In genomic region chr1:64734771-64735750, GRCm38 (mm10) we compare ENCODE assay signal across 8 mouse cellular contexts. TPM values are rescaled to one million over a fixed set of nuclear protein-coding genes. Genes with fewer than 3 reads are reported as not detected.
DNase-seq lines count a peak whose midpoint lies in the region; ATAC-seq and TF ChIP-seq lines count a peak whose summit lies in the region.

No protein-coding gene starts in this region.

- 29% methylated on average over 58 of the region's 58 CpGs for WGBS in forebrain, embryonic 11.5 days
- 43% methylated on average over 58 of the region's 58 CpGs for WGBS in hindbrain, embryonic 15.5 days
- 81% methylated on average over 58 of the region's 58 CpGs for WGBS in liver, adult 2 months
- WGBS in neural tube, embryonic 11.5 days = 42% methylated on average over 58 of the region's 58 CpGs

- no peak for TF ChIP-seq POLR2A in brain, embryonic 14.5 days (IDR thresholded peaks at IDR 0.05; ENCODE audit: borderline replicate concordance, extremely low read depth, insufficient read depth, insufficient read length, poor library complexity, severe bottlenecking)
- no peak for TF ChIP-seq POLR2A in liver, adult 2 months (IDR thresholded peaks at IDR 0.05; ENCODE audit: extremely low read depth, insufficient read depth, low read length)

- peak; percentile 15; the same call in 1 of the 2 replicates for TF ChIP-seq CTCF in brain, embryonic 14.5 days (IDR thresholded peaks at IDR 0.05; ENCODE audit: borderline replicate concordance, extremely low read depth, insufficient read depth, insufficient read length)
- TF ChIP-seq CTCF in liver, adult 2 months (IDR thresholded peaks at IDR 0.05; ENCODE audit: low read depth, low read length) = no peak

- H3K4me1 ChIP-seq in forebrain, embryonic 11.5 days (replicated peaks; ENCODE audit: control insufficient read depth, insufficient read depth, low read length) = peaks cover 29% of the 10 kb centered on the region
- H3K4me1 ChIP-seq in hindbrain, embryonic 15.5 days (replicated peaks) = peaks cover 44% of the 10 kb centered on the region
- H3K4me1 ChIP-seq in liver, adult 2 months (ENCODE audit: control insufficient read depth, insufficient read depth, low read length) = peaks cover 11% of the 10 kb centered on the region
- peaks cover 26% of the 10 kb centered on the region for H3K4me1 ChIP-seq in neural tube, embryonic 11.5 days (ENCODE audit: control insufficient read depth, insufficient read depth, low read length)

- DNase-seq in adrenal gland, adult (ENCODE audit: inconsistent age in 2 of 2, low spot score in 1 of 2) = peak; percentile 67 to 84
- DNase-seq in brain, embryonic 14.5 days (ENCODE audit: low read depth) = peak; percentile 58
- peak; percentile 75 for DNase-seq in forebrain, embryonic 11.5 days (ENCODE audit: low spot score)
- no peak for DNase-seq in liver, adult 2 months (ENCODE audit: extremely low read depth, low read depth, low spot score)
- DNase-seq in neural tube, embryonic 11.5 days (ENCODE audit: low spot score) = peak; percentile 58
- DNase-seq in thymus, postnatal 4 days = peak; percentile 38
- no peak for DNase-seq in layer of hippocampus, adult 9-11 months

- H3K79me2 ChIP-seq in liver, adult 2 months (ENCODE audit: control insufficient read depth, insufficient read depth, low read length) = peaks cover 15% of the 10 kb centered on the region

- H3K9ac ChIP-seq in forebrain, embryonic 11.5 days (ENCODE audit: low read length) = peak overlapping the region; percentile 44
- no peak overlapping the region for H3K9ac ChIP-seq in hindbrain, embryonic 15.5 days
- no peak overlapping the region for H3K9ac ChIP-seq in liver, adult 2 months (ENCODE audit: low read depth, low read length)
- H3K9ac ChIP-seq in neural tube, embryonic 11.5 days (ENCODE audit: low read length) = no peak overlapping the region

- peak overlapping the region; percentile 98 for H3K4me2 ChIP-seq in forebrain, embryonic 11.5 days (ENCODE audit: low read depth, low read length, severe bottlenecking)
- peak overlapping the region; percentile 96 for H3K4me2 ChIP-seq in hindbrain, embryonic 15.5 days
- H3K4me2 ChIP-seq in neural tube, embryonic 11.5 days (ENCODE audit: low read depth) = peak overlapping the region; percentile 99

- H3K36me3 ChIP-seq in forebrain, embryonic 11.5 days (ENCODE audit: control insufficient read depth, insufficient read depth, low read length) = no peaks in the 10 kb centered on the region
- no peaks in the 10 kb centered on the region for H3K36me3 ChIP-seq in hindbrain, embryonic 15.5 days
- H3K36me3 ChIP-seq in liver, adult 2 months (ENCODE audit: control insufficient read depth, insufficient read depth, low read length) = no peaks in the 10 kb centered on the region; the same call in 1 of the 2 replicates
- H3K36me3 ChIP-seq in neural tube, embryonic 11.5 days (ENCODE audit: control insufficient read depth, insufficient read depth, low read length) = no peaks in the 10 kb centered on the region

- no peak for ATAC-seq in forebrain, embryonic 11.5 days (replicated peaks; ENCODE audit: low FRiP score)
- no peak for ATAC-seq in hindbrain, embryonic 15.5 days (ENCODE audit: low FRiP score, low read depth)
- ATAC-seq in neural tube, embryonic 11.5 days (ENCODE audit: insufficient read depth, low FRiP score, low TSS enrichment) = no peak

- H3K9me3 ChIP-seq in forebrain, embryonic 11.5 days (ENCODE audit: control insufficient read depth, low read length) = no peaks in the 10 kb centered on the region
- H3K9me3 ChIP-seq in hindbrain, embryonic 15.5 days = no peaks in the 10 kb centered on the region
- no peaks in the 10 kb centered on the region for H3K9me3 ChIP-seq in neural tube, embryonic 11.5 days (ENCODE audit: control insufficient read depth, low read length)

- H3K27ac ChIP-seq in forebrain, embryonic 11.5 days (ENCODE audit: low read depth, low read length) = no peak overlapping the region
- no peak overlapping the region for H3K27ac ChIP-seq in hindbrain, embryonic 15.5 days (replicated peaks)
- no peak overlapping the region for H3K27ac ChIP-seq in liver, adult 2 months (replicated peaks; ENCODE audit: insufficient read depth, low read depth, low read length)
- H3K27ac ChIP-seq in neural tube, embryonic 11.5 days (ENCODE audit: low read depth, low read length) = no peak overlapping the region

- H3K27me3 ChIP-seq in forebrain, embryonic 11.5 days (ENCODE audit: control insufficient read depth, insufficient read depth, low read length) = peaks cover 49% of the 10 kb centered on the region
- peaks cover 69% of the 10 kb centered on the region for H3K27me3 ChIP-seq in hindbrain, embryonic 15.5 days
- no peaks in the 10 kb centered on the region for H3K27me3 ChIP-seq in liver, adult 2 months (ENCODE audit: control insufficient read depth, insufficient read depth, low read length)
- H3K27me3 ChIP-seq in neural tube, embryonic 11.5 days (ENCODE audit: control insufficient read depth, insufficient read depth, low read length) = peaks cover 53% of the 10 kb centered on the region

- peak overlapping the region; percentile 59 for H3K4me3 ChIP-seq in forebrain, embryonic 11.5 days (ENCODE audit: low read depth, low read length)
- H3K4me3 ChIP-seq in hindbrain, embryonic 15.5 days = peak overlapping the region; percentile 31
- H3K4me3 ChIP-seq in liver, adult 2 months (ENCODE audit: insufficient read depth, low read depth, low read length) = peak overlapping the region; percentile 12; the same call in 1 of the 2 replicates
- H3K4me3 ChIP-seq in neural tube, embryonic 11.5 days (ENCODE audit: low read depth, low read length) = peak overlapping the region; percentile 4; the same call in 1 of the 2 replicates

RNA-seq across cellular contexts. Expression of gene Fzd5, which starts 2.5 kb away (rescaled TPM):
- 1.7 and 1.9 TPM in 2 replicates for polyA plus RNA-seq in brain, embryonic 14.5 days (2012; rRNA removed)
- 0.95 and 1.0 TPM in 2 replicates for polyA plus RNA-seq in forebrain, embryonic 11.5 days (2014; fragmentation: Nextera tagmentation; extraction: Ambion mirVana)
- 0.14 and 0.21 TPM in 2 replicates for polyA plus RNA-seq in hindbrain, embryonic 15.5 days (2015; fragmentation: Nextera tagmentation; extraction: Ambion mirVana)
- total RNA-seq in liver, adult 2 months (2014; rRNA removed) = 3.1 and 4.0 TPM in 2 replicates
- 4.7 and 4.9 TPM in 2 replicates for polyA plus RNA-seq in liver, adult 2 months (2012; rRNA removed)
- polyA plus RNA-seq in neural tube, embryonic 11.5 days (2014; fragmentation: Nextera tagmentation; extraction: Ambion mirVana) = 0.37 and 0.49 TPM in 2 replicates

RNA-seq across cellular contexts. Expression of gene Ccnyl1, which starts 44.8 kb away (rescaled TPM):
- polyA plus RNA-seq in brain, embryonic 14.5 days (2012; rRNA removed) = 39.5 TPM in 2 replicates
- polyA plus RNA-seq in forebrain, embryonic 11.5 days (2014; fragmentation: Nextera tagmentation; extraction: Ambion mirVana) = 10.6 and 12.2 TPM in 2 replicates
- polyA plus RNA-seq in hindbrain, embryonic 15.5 days (2015; fragmentation: Nextera tagmentation; extraction: Ambion mirVana) = 4.2 and 5.2 TPM in 2 replicates
- 3.6 and 3.9 TPM in 2 replicates for total RNA-seq in liver, adult 2 months (2014; rRNA removed)
- polyA plus RNA-seq in liver, adult 2 months (2012; rRNA removed) = 5.8 and 6.0 TPM in 2 replicates
- polyA plus RNA-seq in neural tube, embryonic 11.5 days (2014; fragmentation: Nextera tagmentation; extraction: Ambion mirVana) = 11.2 and 11.6 TPM in 2 replicates

Comparison
In these comparisons a context has a peak if more than half of its experiments do, and no peak if none do; other contexts are left out.
1. DNase-seq: peak in adrenal gland, adult (2 of 2), brain, embryonic 14.5 days (single experiment), forebrain, embryonic 11.5 days (single experiment), neural tube, embryonic 11.5 days (single experiment) and thymus, postnatal 4 days (single experiment); none in liver, adult 2 months (single experiment) and layer of hippocampus, adult 9-11 months (single experiment).
2. H3K4me3 ChIP-seq: peak in every context shown above with its lines; median percentile 59 in forebrain, embryonic 11.5 days; 31 in hindbrain, embryonic 15.5 days; 12 in liver, adult 2 months; 4 in neural tube, embryonic 11.5 days.
3. Peak in every context shown above with its lines, with median percentiles within 50 percentile points of each other: H3K4me2 ChIP-seq.